Mouse (Mus musculus) E14TG2a.4 (cell line): ENCODE measurements around the gene Desi1.
"Not testable (repeated sequence)": the region's sequence is repeated elsewhere in the genome, so short reads cannot be mapped to it uniquely, and the experiment has no call there.

Source experiments
- H3K27me3 ChIP-seq: 2 replicates; pipeline ENCODE4 v1.6.1; 2014; ENCODE audit warnings: low read length, control low read depth; ENCODE audit not compliant: insufficient read depth
- H3K36me3 ChIP-seq: 2 replicates; pipeline ENCODE4 v1.6.1; 2014; ENCODE audit warnings: low read length, control low read depth; ENCODE audit not compliant: insufficient read depth
- H3K4me1 ChIP-seq: replicated peaks from 2 replicates; pipeline ENCODE4 v1.6.1; 2014; ENCODE audit warnings: low read depth, low read length, control low read depth
- H3K4me3 ChIP-seq: replicated peaks from 2 replicates; pipeline ENCODE4 v1.5.1; 2014; ENCODE audit warnings: mild to moderate bottlenecking, low read length
- H3K9me3 ChIP-seq: 2 replicates; pipeline ENCODE4 v1.6.1; 2014; ENCODE audit warnings: low read length, control low read depth
- CTCF ChIP-seq: conservative IDR thresholded peaks from 2 replicates; pipeline ENCODE4 v1.5.1; 2014; ENCODE audit warnings: low read length
- NANOG ChIP-seq: IDR thresholded peaks from 2 replicates; pipeline ENCODE4 v1.6.1; 2014; ENCODE audit warnings: borderline replicate concordance, low read length, mixed read lengths
- POU5F1 ChIP-seq: IDR thresholded peaks from 2 replicates; pipeline ENCODE4 v1.6.1; 2014; ENCODE audit warnings: low read length, borderline replicate concordance

Desi1 gene

DNA sequence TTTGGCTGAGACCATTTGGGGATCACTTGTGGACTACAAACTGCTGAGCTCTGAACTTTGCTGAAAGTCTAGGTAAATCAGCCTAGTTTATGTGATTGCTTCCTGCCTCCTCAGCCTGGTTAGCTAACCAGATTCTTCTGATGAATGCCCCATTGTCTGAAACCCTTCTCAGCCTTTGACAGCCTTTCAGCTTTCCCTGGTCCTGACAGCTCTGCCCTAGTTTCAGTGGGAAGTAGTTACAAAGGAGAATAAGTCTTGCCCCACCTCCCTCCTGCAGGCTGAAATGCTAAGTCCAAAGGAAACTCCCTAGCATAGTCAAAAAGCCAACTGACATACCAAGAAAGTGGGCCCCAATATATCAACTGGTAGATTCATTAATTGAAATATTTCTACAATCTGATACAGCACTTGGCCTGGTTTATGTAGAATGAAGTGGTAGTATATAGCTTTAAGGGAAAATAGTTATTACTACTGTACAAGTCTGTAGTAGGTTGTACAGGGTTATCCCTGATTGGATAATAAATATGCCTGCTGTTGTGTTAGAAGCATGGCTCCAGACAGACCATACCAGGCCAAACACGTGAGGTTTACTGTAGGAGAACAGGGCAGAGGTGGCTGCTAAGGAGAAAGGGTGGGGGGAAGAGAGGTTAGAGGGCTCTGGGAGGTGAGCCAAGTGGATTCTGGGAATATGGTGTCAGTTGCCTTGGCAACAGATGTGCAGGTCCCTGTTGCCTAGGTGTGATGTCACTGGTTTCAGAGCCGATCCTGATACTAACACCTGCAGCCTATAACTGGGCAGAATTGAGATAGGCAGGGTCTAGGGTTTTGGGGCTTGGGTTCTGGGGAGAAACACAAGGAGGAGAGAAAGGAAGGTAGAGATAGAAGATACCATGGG lies 48.1 kb downstream of the Desi1 start:
- Histone ChIP-seq H3K4me1 (peaks cover 27% of the 10 kb centered on the region), H3K36me3 (no peaks in the 10 kb centered on the region), H3K9me3 (no peaks in the 10 kb centered on the region), H3K27me3 (no peaks in the 10 kb centered on the region), H3K4me3 (no peak overlapping the region)
- TF ChIP-seq POU5F1 = no peak

DNA sequence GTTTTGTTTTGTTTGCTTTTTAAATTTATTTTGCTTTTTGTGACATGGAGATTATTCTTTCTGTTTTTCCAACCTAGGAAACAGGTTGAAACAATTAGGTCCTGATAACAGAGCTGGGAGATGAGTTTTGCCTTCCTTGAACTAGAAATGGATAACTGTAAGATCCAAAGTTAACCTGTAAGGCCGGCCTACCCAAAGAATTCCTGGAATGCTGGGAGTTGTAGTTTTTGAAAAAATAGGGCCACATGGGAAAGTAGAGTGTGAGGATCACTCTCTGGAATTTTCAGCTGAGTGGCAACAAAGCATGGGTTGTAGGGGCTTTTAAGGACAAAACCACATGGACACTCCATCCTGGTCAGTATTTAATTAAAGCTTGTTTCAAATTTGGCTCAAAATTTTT lies 51.5 kb downstream of the Desi1 start:
- H3K4me3 ChIP-seq = no peak overlapping the region
- no peaks in the 10 kb centered on the region for H3K36me3 ChIP-seq
- H3K27me3 ChIP-seq = no peaks in the 10 kb centered on the region
- peaks cover 3% of the 10 kb centered on the region; the same call in 1 of the 2 replicates for H3K9me3 ChIP-seq
- H3K4me1 ChIP-seq = peaks cover 22% of the 10 kb centered on the region
- no peak for TF ChIP-seq CTCF
- no peak for TF ChIP-seq POU5F1
- TF ChIP-seq NANOG = no peak

DNA sequence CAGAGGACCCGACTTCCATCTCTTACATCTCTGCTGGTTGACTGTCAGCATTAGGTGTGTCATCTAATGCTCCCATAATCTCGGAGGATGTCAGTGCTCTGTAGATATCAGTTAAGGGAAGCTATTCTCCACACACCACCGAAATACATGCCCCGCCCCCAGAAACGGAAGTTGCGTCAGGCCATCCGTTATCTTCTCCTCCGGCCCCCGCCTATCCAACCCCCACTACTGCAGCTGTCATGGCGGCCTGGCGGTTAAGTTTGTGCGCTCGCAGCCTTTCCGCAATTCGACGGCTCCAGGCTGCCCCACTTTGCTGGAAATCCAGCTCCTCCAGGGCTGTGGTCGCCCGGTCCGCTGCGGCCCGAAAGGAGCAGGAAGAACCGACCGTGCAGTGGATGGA lies 53.3 kb downstream of the Desi1 start, which contains the start of gene 1700029P11Rik:
1700029P11Rik (plus strand) TSS at position 220 of the 400 bp plus-strand sequence.
- Histone ChIP-seq H3K4me3 (peak within 1 kb of the TSS; percentile 62), H3K4me1 (peaks cover 15% of the 10 kb centered on the region), H3K27me3 (no peaks in the 10 kb centered on the region), H3K36me3 (no peaks in the 10 kb centered on the region), H3K9me3 (peaks cover 21% of the 10 kb centered on the region)
- TF ChIP-seq NANOG (no peak), POU5F1 (no peak)

- not testable (repeated sequence) for H3K4me1 ChIP-seq, H3K4me3 ChIP-seq
Measured at GRCm38 (mm10) chr15:81975156-81975555, 58.5 kb downstream of the Desi1 start.

GRCm38 (mm10) chr15:81970498-81970897 lies 63.2 kb downstream of the Desi1 start:
- TF ChIP-seq NANOG = 0 out of 2 replicates have a peak, but pooled peaks have one; percentile 11
- not testable (repeated sequence) for H3K36me3 ChIP-seq, H3K27me3 ChIP-seq, H3K4me3 ChIP-seq
- Histone ChIP-seq H3K9me3 (peaks cover 63% of the 10 kb centered on the region), H3K4me1 (peaks cover 34% of the 10 kb centered on the region)

More at GRCm38 (mm10) chr15:81975156-81975555, 58.5 kb downstream of the Desi1 start:
- not testable (repeated sequence) for H3K36me3 ChIP-seq, H3K27me3 ChIP-seq
- H3K9me3 ChIP-seq = peaks cover 62% of the 10 kb centered on the region

DNA sequence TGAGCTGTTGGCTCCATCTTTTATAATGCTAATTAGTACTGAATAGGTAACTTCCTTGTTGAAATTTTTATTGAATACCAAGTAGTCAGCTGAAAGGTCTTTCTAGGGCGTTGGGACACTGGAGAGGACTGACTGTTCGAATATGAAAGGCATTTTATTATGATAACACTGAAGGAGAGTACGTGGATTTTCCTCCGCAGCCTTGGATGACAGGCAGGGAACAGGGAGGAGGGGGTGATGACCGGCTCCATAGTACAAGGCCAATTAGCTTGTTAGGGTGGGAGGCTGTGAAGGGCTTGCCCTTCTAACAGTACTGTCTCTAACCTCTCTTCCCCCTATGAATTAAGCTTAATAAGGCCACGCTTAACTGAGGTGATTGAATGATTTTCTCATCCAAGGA lies 64.0 kb downstream of the Desi1 start:
- peaks cover 42% of the 10 kb centered on the region for H3K4me1 ChIP-seq
- H3K4me3 ChIP-seq, H3K27me3 ChIP-seq, H3K36me3 ChIP-seq: not testable (repeated sequence)
- TF ChIP-seq NANOG = peak; percentile 4; the same call in 1 of the 2 replicates
- peaks cover 54% of the 10 kb centered on the region for H3K9me3 ChIP-seq

- H3K4me3 ChIP-seq = peak overlapping the region; percentile 3
- peaks cover 50% of the 10 kb centered on the region for H3K9me3 ChIP-seq
- no peaks in the 10 kb centered on the region for H3K27me3 ChIP-seq
- no peaks in the 10 kb centered on the region; the same call in 1 of the 2 replicates for H3K36me3 ChIP-seq
- peaks cover 47% of the 10 kb centered on the region for H3K4me1 ChIP-seq
- TF ChIP-seq CTCF = no peak
- 0 out of 2 replicates have a peak, but pooled peaks have one; percentile 36 for TF ChIP-seq NANOG
Measured at GRCm38 (mm10) chr15:81969173-81969572, 64.5 kb downstream of the Desi1 start.

DNA sequence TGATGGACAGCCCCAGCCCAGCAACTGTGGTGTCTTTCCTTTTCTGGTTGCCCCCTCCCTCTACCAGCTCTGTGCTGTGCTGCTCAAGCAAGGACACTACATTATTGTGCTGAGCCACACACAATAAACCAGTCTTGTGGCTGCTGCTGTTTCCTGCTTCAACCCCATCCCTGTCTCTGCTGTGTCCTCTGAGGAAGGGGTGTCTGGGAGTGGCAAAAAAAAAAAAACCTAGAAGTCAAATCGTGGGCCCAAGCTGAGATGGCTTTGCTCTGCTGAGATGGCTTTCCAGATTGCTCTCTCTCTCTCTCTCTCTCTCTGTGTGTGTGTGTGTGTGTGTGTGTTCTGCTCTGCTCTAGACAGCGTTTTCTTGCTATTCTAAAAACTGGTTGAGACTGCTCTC lies 65.2 kb downstream of the Desi1 start:
- no peaks in the 10 kb centered on the region; the same call in 1 of the 2 replicates for H3K36me3 ChIP-seq
- H3K4me1 ChIP-seq = peaks cover 49% of the 10 kb centered on the region
- peaks cover 47% of the 10 kb centered on the region for H3K9me3 ChIP-seq
- no peak for TF ChIP-seq CTCF
- TF ChIP-seq NANOG = no peak
- no peak for TF ChIP-seq POU5F1
- H3K4me3 ChIP-seq = peak overlapping the region; percentile 3
- no peaks in the 10 kb centered on the region for H3K27me3 ChIP-seq

DNA sequence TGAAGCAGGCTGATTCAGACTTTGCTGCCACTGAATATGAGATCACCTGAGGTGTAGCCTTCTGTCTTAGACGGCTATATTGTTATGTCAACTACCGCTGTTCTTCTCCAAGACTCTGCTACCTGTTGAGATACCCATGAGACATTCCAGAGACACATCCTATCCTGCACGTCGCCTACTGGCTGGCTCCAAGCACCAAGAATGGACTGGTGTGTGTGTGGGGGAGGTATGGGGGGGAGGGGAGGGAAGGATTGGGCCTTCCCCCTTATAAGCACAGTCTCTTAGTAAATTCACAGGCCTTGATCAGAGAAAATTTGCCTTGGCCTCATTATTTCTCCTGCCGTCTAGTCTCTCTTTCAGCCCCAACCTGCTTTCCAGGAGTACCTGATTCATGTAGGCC lies 65.8 kb downstream of the Desi1 start:
- H3K4me3 ChIP-seq = peak overlapping the region; percentile 3; the same call in 1 of the 2 replicates
- peaks cover 49% of the 10 kb centered on the region for H3K4me1 ChIP-seq
- H3K36me3 ChIP-seq = no peaks in the 10 kb centered on the region
- no peak for TF ChIP-seq CTCF
- peaks cover 42% of the 10 kb centered on the region for H3K9me3 ChIP-seq
- no peaks in the 10 kb centered on the region for H3K27me3 ChIP-seq
